Mouse (Mus musculus) cerebellum, postnatal 14 days (tissue): ENCODE results near the gene Syne1.

Source experiments
- DNase-seq, 2 experiments: peaks; one replicate each; pipeline ENCODE4 v3.0.0; 2021; ENCODE audit warnings: mixed read lengths in 2 of 2

The Syne1 gene

DNA sequence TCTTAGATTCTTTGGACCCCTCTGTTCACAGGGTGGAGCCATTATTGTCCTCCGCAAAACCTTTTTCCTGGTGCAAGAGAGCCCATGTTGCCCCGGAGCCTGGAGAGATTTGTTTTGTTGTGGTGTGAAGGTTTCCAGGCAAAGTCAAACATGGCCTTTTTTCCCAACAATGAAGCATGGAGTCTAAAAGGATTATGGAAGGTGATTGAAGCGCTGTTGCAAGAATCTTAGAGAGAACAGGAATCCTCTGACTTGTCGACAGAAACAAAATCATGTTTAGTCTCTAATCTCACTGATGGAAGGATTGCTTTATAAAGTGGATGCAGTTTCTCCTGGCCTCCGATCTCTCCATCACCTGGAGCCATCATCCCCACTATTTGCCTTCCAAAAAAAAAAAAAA is at the start of gene Syne1:
Gene Syne1, minus strand, starts transcription at position 101 of the 400 bp plus-strand sequence.
- DNase-seq = no peak

DNA sequence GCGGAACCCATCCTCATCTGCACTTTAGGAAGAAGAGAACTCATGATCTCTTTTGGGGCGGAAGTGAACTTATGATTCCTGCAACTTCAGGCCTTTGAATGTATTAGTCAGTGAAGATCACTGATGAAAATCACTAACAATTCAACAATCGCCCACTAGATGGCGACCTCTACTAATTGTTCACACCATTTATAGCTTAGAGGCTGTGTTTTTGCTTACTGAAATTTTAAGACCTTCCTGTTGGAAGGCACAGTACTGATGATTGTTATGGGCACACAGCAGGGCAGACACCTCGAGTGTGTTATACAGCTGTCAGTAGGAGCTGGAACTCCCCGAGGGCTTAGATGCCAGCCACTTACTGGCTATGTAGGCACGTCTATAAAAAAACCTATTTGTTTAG is 48.8 kb upstream of the Syne1 start:
- DNase-seq = peak; percentile 85 to 88

DNA sequence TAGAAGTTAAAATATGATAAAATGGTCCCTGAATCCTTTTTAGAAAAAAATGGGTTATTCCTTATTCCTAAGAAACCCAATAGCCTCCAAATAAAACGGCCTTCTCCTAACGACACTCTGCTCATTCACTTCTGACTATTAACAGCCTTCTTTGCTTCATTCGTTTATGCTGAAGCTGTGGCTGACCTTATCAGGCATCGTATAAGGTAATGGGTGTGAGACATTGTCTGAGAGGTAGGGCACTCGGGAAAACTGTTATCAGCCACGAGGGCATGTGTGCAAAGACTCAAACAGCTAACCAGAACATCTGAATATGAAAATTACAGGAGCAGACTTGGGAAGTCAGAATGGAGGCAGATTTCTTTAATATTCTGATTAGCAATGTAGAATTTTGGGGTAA is 45.3 kb upstream of the Syne1 start:
- no peak for DNase-seq

DNA sequence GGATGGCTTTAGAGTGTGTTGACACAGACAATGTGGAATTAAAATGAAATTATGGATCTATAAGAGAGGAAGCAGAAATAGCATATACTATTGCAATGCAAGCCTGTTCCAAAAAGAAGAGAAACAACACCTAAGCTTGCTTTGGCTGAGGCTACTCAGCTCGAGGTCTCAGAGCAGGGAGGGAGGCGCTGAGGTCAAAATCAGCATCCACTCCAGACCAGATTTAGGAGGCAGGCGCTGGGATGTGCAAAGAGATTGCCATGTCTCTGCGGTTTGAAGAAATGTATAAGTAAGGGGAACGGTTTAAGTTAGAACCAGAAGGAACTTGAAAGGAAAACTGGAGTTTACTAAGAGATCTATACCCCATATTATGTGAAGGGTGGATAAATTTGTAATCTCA is 43.2 kb upstream of the Syne1 start:
- no peak for DNase-seq

DNA sequence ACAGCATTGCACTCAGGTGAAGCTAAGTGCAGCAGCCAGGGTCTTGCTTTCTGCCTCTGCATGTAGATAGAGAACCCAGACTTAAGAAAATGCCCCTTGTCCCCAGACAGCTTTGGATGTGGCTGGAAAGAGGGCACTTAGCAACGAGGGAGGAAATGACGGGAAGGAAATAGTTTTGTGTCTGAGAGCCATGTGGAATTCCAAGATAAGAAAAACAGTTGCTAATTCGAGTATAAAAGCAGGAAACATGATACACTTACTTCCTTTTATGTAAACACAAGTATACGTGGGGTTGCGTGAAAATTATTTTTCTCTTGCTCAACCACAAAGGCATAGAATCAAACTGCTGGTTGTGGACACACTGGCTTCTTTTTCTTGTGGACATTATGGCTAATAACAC is 42.2 kb upstream of the Syne1 start, which contains the start of gene Myct1:
Gene Myct1, plus strand, starts transcription at position 312 of the 400 bp plus-strand sequence.
- no peak for DNase-seq

DNA sequence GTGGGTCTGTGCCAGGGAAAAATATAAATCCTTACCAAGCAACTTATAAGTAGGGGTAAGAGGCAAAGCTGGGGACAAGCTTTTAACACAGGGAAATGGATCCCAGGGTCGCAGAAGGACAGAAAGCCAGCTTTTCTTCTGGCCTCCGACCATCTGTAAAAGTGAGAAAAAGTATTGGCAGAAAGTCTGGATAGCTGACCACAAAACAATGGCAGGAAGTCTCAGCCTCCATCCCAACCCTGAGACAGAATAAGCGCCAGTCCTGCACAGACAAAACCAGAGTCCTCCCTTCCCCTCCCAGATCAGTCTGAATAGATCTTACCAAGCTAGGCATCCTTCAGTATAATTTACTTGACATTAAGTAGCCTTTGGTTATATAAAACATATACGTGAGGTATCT is 40.7 kb upstream of the Syne1 start:
- DNase-seq = no peak

DNA sequence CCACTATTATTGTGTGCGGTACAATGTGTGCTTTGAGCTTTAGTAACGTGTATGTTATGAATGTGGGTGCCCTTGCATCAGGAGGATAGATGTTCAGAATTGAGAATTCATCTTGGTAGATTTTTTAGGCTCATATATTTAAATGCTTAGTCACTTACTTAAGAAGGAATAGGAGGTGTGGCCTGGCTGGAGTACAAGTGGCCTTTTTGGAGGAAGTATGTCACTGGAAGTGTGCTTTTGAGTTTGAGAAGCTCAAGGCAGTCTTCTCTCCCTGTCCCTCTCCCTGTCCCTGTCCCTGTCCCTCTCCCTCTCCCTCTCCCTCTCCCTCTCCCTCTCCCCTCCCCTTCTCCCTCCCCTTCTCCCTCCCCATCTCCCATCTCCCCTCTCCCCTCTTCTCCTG is 39.8 kb upstream of the Syne1 start:
- DNase-seq = no peak

DNA sequence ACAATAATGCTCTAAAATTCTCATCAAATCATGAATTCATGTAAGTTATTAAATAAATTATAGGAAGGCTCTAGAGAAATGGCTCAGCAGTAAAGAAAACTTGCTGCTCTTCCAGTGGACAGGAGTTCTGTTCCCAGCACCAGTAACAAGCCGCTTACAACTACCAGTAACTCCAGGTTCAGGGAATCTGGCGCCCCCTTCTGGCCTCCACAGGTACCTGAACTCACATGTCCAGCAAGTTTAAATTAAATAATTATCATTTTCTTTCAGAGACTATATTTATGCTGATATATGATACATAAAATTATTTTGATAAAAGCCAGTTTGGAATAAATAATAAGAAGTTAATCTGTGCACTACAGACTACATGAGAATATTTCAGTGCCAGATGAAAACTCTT is 22.0 kb upstream of the Syne1 start:
- no peak for DNase-seq

DNA sequence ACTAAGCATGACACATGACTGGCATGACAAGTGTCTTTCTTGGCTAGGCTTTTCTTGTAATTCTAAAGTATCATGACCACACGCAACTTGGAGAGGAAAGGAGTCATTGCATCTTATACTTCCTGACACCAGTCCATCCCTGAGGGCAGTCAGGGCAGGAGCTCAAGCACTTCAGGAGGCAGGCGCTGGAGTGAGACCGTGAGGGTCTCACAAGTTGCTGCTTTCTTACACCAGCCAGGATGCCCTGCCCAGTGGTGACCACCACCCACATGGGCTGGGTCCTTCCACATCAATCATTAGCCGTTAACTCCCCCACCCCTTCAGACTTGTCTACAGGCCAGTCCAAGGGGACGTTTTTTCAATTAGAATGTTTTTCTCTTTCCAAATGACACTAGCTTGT is 20.1 kb upstream of the Syne1 start:
- DNase-seq = no peak

DNA sequence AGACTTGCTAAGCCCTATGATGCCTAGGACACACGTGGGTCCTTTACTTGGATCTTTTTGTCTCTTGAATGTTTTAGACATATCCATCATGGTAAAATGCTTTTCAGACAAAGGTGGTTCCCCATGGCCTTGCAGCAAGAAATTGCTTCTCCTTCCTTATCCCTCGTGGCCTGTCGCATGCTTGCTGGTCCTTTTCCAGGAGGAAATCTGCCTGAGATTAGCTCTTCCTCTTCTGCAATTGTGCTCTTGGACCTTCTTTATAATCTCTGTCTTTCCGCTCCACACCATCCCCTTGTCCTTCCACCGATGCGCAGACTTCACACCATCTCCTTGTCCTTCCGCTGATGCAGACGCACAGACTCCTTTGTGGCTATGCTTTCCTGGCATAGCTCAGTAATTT is 18.8 kb upstream of the Syne1 start:
- no peak for DNase-seq

DNA sequence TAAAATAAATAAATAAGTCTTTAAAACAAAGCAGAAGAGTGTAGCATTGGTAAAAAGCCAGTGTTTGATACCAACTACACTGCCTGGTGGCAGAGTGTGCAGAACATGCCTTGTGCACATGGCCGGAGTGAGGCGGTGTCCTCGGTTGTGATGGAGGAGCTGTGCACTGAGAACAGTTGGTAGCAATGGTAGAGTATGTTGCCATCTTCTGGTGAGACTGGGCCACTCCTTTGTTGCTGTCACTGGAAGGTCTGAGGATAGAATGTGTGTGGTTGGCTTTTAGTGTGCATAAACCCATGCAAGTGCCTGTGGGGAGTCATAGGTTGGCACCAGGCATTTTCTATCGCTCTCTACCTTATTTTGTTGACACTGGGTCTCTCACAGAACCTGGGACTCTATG is 17.7 kb upstream of the Syne1 start:
- no peak for DNase-seq

DNA sequence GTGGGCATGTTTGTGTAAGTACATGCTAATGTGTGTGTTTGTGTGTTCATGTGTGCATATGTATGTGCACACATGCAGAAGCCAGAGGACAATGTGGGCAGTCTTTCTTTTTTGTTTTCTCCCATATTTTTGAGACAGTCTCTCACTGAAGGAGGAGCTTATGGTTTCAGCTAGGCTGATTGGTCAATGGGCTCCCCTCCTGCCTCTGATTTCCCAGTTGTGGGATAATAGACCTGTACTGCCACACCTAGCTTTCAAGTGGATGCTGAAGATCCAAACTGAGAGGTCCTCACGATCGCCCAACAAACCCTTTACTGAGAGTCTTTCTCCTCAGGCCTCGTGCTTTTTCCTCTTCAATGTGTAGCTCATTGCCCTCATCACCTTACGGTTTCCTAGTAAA is 10.4 kb upstream of the Syne1 start:
- no peak for DNase-seq

DNA sequence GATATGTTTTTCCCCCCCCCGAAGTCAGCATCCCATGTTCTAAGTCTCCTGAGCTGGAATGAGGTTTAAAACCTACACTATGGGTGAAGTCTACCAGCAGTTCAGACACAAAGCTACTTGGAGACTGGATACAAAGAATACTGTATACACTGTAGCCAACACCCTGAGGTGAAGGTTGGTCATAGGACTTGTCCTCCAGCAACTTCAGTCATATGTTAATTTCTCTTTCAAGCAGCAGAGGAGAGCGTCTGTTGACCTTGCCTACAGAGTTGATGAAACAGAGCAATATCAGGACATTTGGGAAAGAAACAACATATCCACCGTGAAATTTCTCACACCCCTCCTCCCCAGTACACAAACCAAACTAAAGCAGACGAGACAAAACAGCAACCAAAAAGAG is 9.2 kb upstream of the Syne1 start:
- no peak for DNase-seq

DNA sequence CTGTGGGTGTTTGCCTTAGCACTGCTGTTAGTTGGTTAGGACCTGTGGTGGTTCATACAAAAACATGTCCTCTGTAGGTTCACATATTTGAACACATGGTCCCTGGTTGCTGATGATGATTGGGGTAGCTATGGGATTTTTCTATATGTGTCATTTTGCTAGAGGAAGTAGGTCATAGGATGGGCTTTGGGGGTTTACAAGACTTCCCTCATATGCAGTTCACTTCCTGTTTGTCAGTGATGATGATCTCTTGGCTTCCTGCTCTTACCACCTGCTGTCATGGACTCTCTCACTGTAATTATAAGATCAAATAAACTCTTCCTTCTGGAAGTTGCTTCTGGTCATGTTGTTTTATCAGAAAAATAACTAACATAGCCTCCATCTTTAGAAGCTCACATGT is 7.5 kb upstream of the Syne1 start:
- no peak for DNase-seq

DNA sequence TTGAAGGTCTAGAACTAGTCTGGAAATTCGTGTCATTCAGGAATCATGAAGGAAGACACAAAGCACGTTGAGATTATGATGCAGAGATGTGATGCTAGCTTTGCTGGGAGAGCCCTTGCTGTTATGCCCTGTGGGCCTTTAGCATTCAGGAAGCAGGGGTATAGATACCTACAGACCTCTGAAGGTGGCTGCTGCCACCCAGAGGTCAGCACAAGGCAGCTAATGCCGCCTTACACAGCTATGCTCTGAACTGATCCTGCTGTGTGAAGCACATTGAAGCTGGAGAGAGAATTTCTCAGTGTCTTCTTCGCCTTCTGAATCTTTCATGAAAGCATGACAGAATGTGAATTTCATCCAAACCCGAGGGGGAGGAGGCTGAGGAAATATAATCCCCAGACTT is 3.7 kb upstream of the Syne1 start:
- peak; percentile 66 to 70 for DNase-seq

DNA sequence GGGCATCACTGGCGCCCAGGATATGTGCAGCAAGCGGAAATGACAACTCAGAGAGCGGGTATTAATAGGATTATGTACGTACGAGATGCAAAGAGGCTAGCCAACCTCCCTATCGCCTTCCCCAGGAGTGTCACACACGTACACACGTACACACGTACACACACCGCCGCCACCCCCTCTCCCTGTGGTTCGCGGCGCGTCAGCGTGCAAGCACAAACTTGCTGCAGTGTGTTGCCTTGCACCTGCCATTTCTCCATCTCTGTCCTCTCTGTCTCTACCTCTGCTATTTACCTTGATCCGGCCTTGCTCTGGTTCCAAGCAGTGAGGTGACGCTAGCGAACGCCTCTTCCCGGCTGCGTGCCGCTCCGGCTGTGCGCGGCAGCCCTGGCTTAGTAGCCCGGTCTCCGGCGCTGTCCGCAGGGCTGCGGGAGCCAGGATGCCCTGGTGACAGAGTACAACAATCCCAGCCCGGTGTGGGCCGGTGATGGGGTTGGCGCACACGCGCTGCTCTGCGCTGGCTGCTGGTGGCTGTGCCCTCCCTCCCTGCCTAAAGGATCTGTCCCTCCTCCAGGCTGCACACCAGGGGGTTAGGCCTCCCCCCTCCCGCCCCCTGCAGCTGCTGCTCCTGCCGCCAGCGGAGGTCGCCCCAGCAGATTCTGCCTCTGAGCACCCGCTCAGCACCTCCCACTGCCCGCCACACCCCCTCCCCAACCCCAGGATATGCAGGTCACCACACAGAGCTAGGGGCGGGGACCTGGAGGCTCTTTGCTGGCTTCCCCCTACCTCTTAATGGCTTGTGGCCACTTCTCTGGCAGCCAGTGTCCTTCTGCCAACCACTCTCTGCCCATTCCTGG is 887 bp downstream of the Syne1 start:
- peak; percentile 81 to 85 for DNase-seq

DNA sequence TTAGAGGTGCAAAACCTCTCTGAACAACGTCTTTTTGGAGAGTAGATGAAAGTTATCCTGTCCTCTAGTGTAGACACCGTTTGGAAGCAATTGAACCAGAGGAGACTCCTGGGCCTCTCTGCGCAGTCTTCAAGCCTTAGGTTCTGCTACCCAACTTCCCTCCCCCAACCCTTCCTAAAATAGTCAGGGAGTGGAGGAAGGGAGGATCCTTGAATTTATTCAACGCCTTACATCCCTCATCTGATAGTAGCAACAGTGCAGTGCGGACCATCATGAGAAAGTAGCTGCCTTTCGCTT is 1.5 kb downstream of the Syne1 start:
- no peak for DNase-seq

DNA sequence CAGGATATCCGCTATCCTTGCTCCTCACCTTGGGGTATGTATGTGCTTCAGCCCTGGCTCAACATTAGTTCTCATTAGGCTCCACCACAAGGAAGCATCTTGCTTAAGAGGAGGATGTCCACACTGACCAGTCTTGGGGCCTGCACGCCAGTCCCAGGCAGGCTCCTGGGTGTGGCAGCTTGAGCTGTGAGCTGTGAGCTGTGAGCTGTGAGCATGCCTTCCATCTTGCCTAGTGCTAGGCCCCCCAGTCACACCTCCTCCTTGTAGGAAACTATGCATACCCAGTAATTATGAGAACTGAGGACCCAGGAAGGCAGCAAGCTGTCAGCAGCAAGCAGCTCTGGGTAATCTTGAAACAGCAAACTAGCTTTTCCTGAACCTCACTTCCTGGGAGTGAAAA is 2.6 kb downstream of the Syne1 start:
- DNase-seq = peak; percentile 27 to 50

DNA sequence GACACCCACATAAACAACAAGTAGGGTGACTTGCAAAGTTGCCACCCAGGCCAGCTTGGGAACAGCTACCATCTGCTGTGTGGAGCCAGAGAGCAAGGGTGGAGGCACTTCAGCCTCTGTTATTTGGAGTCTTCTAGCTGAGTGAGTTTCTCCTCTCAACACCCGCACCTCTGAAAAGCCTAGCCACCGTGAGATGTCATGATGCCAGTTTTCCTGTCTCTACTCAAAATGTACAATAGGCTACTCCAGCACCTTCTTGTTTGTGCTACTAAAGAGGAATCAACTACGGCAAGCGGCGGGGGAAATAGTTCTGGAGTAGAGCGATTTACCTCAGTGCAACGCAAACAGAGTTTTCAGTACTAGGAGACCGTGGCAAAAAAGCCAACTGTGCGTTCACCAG is 3.5 kb downstream of the Syne1 start:
- DNase-seq = peak in 1 of 2 experiments; percentile 42

DNA sequence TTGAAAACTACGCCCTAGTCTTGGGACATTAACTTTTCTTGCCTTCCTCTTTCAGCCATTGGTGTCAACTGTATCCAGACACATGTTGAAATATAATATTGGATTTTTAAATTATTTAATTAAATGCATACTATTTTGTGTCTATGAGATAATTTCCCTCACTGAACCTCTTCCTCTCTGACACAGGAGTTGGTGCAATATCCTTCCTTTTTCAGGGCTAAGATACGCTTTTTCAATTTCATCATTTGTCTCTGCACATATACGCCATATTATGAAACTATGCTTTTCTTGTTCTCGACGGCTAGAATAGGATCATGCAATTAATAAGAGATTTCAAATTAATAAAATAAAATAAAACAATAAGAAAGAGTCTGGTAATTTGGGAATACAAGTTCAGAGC is 4.9 kb downstream of the Syne1 start:
- DNase-seq = no peak

DNA sequence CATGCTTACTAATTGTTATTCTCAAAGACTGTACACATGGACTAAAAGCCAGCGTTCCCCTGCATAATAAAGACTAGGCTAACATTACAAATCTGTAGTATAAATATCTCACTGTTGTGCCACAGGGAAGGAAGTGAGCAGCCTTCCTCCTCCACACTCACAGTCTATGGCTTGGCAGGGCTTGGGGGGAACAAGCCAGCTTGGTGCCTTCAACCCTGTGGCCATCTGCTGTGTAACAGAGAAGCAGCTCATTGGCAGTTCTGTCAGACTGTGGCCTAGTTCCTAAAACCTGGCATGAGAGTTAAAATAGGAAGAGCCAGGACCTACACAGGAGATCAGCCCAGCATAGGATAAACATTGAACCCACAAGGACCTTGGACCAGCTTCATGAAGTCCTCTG is 23.0 kb downstream of the Syne1 start:
- DNase-seq = peak; percentile 89 to 93

DNA sequence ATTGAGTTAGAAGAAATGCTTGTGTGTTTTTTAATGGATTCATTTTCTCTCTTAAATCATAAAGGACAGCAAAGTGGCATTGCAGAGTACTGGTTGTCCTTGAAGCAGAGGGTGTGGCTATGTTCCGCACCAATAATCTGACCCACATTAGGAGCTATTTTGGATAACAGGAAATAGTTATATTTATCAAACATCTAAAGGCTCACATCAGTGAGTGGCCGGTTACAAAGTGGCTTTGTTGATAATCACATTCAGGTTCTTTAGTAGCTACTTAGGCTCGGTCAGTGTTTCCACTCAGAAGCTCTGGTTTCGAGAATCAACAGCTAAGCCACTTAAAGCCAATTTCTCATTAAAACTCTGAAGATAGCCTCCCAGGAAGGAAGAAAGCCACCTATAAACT is 23.6 kb downstream of the Syne1 start:
- peak; percentile 35 to 62 for DNase-seq

DNA sequence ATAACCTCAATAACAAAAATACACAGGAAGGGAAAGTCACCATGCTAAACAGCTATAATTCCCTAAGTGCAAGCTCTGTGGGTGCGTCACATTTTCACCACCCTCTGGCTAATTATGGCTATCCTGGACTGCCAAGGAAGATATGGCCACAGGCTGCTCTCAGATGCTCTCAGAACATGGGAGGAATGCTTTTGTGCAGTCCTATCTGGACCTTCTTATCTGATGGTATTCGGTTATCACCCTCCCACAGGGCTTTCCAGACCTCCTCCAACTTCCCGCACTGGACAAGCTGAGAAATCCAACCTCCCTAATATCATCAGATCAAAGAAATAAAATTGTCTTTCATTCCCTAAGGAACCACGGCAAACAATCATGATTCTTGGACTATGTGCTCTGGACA is 28.4 kb downstream of the Syne1 start:
- no peak for DNase-seq

DNA sequence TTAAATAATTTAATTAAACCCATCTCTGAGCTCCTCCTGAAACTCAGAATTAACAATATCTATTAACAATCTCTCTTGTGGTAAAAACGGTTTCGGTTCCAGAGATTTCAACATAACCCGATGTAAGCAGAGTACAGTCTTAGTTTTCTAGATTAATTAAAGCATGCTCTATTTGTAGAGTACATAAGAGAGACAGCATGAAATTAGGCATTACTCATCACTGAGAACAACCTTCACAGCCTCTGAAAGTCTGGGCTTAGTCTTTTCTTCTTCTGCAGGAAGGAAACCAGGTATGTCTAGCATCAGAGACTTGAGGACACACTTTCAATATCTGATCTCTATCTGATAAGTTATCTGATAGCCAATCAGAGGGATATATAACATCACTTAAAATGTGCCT is 29.0 kb downstream of the Syne1 start:
- no peak for DNase-seq

DNA sequence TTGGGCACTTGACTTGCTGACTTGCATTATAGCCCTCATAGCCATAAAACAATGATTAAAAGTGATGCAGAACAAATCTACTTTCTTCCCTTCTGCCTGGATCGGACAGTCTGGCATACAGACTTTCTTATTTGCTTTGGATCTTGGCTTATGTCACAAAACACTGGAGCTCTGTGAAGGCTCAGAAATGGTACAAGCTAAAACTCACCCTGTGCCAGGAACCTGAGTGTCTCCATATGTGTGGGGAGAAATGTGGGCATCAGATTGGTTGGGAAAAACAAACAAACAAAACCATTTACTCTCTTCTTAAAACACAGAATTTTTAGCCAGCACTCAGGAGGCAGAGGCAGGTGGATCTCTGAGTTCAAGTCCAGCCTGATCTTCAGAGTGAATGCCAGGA is 30.6 kb downstream of the Syne1 start:
- DNase-seq = peak in 1 of 2 experiments; percentile 54
